Mouse (Mus musculus) liver, postnatal 0 days (tissue): ENCODE data around the gene Hecw1.

ENCODE experiments used
- CTCF ChIP-seq: sonication (generic); IDR thresholded peaks from 2 replicates; pipeline ENCODE4 v1.5.1; 2016; ENCODE audit warnings: antibody characterized with exemption, low read depth
- EP300 ChIP-seq: IDR thresholded peaks from 2 replicates; pipeline ENCODE4 v1.6.1; 2016; ENCODE audit warnings: antibody characterized with exemption, low read depth, mild to moderate bottlenecking

- no peak for TF ChIP-seq CTCF
- TF ChIP-seq EP300: no peak
Observed at GRCm38 (mm10) chr13:14515106-14515505, 7.9 kb downstream of the Hecw1 start.
